In the genomic region with DNA sequence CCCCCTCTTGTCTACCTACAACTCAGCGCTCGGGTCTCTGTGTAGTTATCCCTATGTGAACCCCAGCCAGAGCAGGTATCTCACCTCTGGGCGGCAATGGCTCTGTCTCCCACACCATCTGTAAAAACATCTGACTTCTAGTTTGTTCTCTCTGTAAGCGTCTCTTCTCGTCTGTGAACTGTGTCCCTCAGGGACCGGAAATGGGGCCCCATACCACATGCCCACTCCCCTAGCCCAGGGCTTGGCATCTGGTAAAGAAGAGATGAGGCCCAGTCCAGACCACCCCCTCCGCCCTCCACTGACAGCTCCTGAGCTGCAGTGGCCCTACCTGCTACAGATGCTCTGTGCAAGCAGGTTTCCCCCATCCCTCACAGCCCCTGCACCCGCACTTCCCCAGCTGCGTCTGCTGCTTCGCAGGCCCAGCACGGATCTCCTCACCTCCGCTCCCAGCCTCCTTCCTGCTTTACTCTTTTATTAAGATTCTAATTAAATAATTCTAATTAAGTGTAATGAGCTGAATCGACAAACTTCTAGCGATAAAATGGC, we compare ENCODE assay signal across 16 mouse cellular contexts. TPM values are rescaled to one million over a fixed set of nuclear protein-coding genes. Genes with fewer than 3 reads are reported as not detected.
DNase-seq lines count a peak whose midpoint lies in the region; ATAC-seq lines count a peak whose summit lies in the region.
"Had no signal": no experiment of that assay in that cellular context is flagged by ENCODE, and none has a peak within 500 bp of the region (broad histone marks: within the 10 kb centered on the region; RNA-seq: fewer than 3 reads in every experiment).

No protein-coding gene starts in this region.

- no peak overlapping the region for H3K4me3 ChIP-seq in hindbrain, embryonic 13.5 days
- H3K4me3 ChIP-seq in hindbrain, embryonic 11.5 days (ENCODE audit: low read depth, low read length) = no peak overlapping the region
- no peak overlapping the region for H3K4me3 ChIP-seq in limb, embryonic 10.5 days
- H3K4me3 ChIP-seq: heart, embryonic 10.5 days had no signal

- no peaks in the 10 kb centered on the region for H3K36me3 ChIP-seq in hindbrain, embryonic 13.5 days
- no peaks in the 10 kb centered on the region for H3K36me3 ChIP-seq in hindbrain, embryonic 11.5 days (ENCODE audit: control insufficient read depth, insufficient read depth, low read length)
- no peaks in the 10 kb centered on the region for H3K36me3 ChIP-seq in limb, embryonic 10.5 days
- H3K36me3 ChIP-seq: heart, embryonic 10.5 days had no signal

- peaks cover 32% of the 10 kb centered on the region for H3K4me1 ChIP-seq in hindbrain, embryonic 13.5 days (replicated peaks)
- H3K4me1 ChIP-seq in hindbrain, embryonic 11.5 days (replicated peaks; ENCODE audit: control insufficient read depth, insufficient read depth, low read length) = no peaks in the 10 kb centered on the region
- peaks cover 71% of the 10 kb centered on the region for H3K4me1 ChIP-seq in limb, embryonic 10.5 days

- peak overlapping the region; percentile 23; the same call in 1 of the 2 replicates for H3K27ac ChIP-seq in hindbrain, embryonic 13.5 days
- no peak overlapping the region for H3K27ac ChIP-seq in hindbrain, embryonic 11.5 days (ENCODE audit: low read depth, low read length)
- H3K27ac ChIP-seq in limb, embryonic 10.5 days = peak overlapping the region; percentile 44; the same call in 1 of the 2 replicates
- H3K27ac ChIP-seq: heart, embryonic 10.5 days; liver, embryonic 14.5 days had no signal

- DNase-seq in hindbrain, embryonic 11.5 days (ENCODE audit: low spot score) = no peak
- peak; percentile 54 for DNase-seq in thymus, postnatal 14 days
- DNase-seq in thymus, adult 18-20 months = no peak
- no peak for DNase-seq in limb, embryonic 10.5 days (ENCODE audit: low spot score)
- DNase-seq in lung, postnatal 36 days = no peak
- no peak for DNase-seq in layer of hippocampus, adult 9-10 months (ENCODE audit: low spot score)
- DNase-seq: adrenal gland, postnatal 25 days; cerebellum, postnatal 36 days; gastrocnemius, postnatal 14 days; heart, postnatal 36 days; kidney, adult 18-20 months; lung, postnatal 14 days; right cerebral cortex, adult 18-20 months had no signal

- 44% methylated on average over 14 of the region's 14 CpGs for WGBS in hindbrain, embryonic 13.5 days
- WGBS in hindbrain, embryonic 11.5 days = 57% methylated on average over 14 of the region's 14 CpGs
- 61% methylated on average over 14 of the region's 14 CpGs for WGBS in limb, embryonic 10.5 days

- peak overlapping the region; percentile 49; the same call in 1 of the 2 replicates for H3K9ac ChIP-seq in hindbrain, embryonic 13.5 days
- no peak overlapping the region for H3K9ac ChIP-seq in hindbrain, embryonic 11.5 days (ENCODE audit: low read depth, low read length)
- H3K9ac ChIP-seq: liver, embryonic 14.5 days had no signal

- no peaks in the 10 kb centered on the region for H3K27me3 ChIP-seq in hindbrain, embryonic 13.5 days
- no peaks in the 10 kb centered on the region for H3K27me3 ChIP-seq in hindbrain, embryonic 11.5 days (ENCODE audit: control insufficient read depth, insufficient read depth, low read length)
- peaks cover 47% of the 10 kb centered on the region for H3K27me3 ChIP-seq in limb, embryonic 10.5 days (ENCODE audit: low read depth, poor library complexity, severe bottlenecking)

- no peak overlapping the region for H3K4me2 ChIP-seq in hindbrain, embryonic 13.5 days
- H3K4me2 ChIP-seq in hindbrain, embryonic 11.5 days (replicated peaks; ENCODE audit: low read depth, low read length) = no peak overlapping the region

- peak; percentile 47; the same call in 1 of the 2 replicates for ATAC-seq in hindbrain, embryonic 13.5 days (ENCODE audit: low FRiP score)
- ATAC-seq in hindbrain, embryonic 11.5 days (ENCODE audit: low FRiP score) = no peak

- no peaks in the 10 kb centered on the region for H3K9me3 ChIP-seq in hindbrain, embryonic 13.5 days
- no peaks in the 10 kb centered on the region for H3K9me3 ChIP-seq in hindbrain, embryonic 11.5 days (ENCODE audit: control insufficient read depth, low read length)
- H3K9me3 ChIP-seq in limb, embryonic 10.5 days (replicated peaks) = no peaks in the 10 kb centered on the region
- H3K9me3 ChIP-seq: heart, embryonic 10.5 days had no signal

RNA-seq across cellular contexts. Expression of gene Ldlrap1, which starts 30.4 kb away (rescaled TPM):
- 2.9 and 4.1 TPM in 2 replicates for polyA plus RNA-seq in hindbrain, embryonic 13.5 days (2015; fragmentation: Nextera tagmentation; extraction: Ambion mirVana)
- 4.3 and 5.6 TPM in 2 replicates for polyA plus RNA-seq in hindbrain, embryonic 11.5 days (2014; fragmentation: Nextera tagmentation; extraction: Ambion mirVana)
- 14.4 and 20.4 TPM in 2 replicates for polyA plus RNA-seq in limb, embryonic 10.5 days (2016; fragmentation: Nextera tagmentation; extraction: Ambion mirVana)

RNA-seq across cellular contexts. Expression of gene Man1c1, which starts 33.3 kb away (rescaled TPM):
- polyA plus RNA-seq in hindbrain, embryonic 13.5 days (2015; fragmentation: Nextera tagmentation; extraction: Ambion mirVana) = 3.6 and 3.8 TPM in 2 replicates
- polyA plus RNA-seq in hindbrain, embryonic 11.5 days (2014; fragmentation: Nextera tagmentation; extraction: Ambion mirVana) = 3.8 and 5.3 TPM in 2 replicates
- polyA plus RNA-seq in limb, embryonic 10.5 days (2016; fragmentation: Nextera tagmentation; extraction: Ambion mirVana) = 1.6 and 2.0 TPM in 2 replicates
